Mouse (Mus musculus): Measurements from ENCODE around the gene Sel1l3. TPM values are rescaled to one million over a fixed set of nuclear protein-coding genes. Genes with fewer than 3 reads are reported as not detected.

The Sel1l3 gene
- polyA plus RNA-seq, 1 experiment from 2014 or later = 1.0 TPM

DNA sequence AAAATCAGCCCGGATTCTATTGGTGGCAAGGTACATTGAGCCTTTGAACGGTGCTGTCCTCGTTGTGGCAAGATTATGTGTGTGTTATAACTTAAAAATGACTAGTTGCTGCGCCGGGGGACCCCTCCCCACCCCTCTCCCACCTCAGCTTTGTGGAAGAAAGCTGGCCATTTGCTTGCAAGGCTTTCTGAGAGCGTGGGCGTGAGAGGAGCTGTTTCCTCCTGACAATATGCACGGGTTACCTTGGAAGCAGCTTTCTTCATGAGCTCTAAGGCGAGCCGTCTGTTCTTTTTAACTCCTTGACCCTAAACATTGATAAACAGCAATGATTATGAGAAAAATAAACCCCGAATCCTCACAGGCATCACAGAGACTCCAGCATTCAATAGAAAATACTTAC is 74.2 kb downstream of the Sel1l3 start:
- 27% methylated on average over 11 of the region's 11 CpGs for WGBS
- peak overlapping the region; percentile 41 for H3K4me2 ChIP-seq
- peak overlapping the region; percentile 60 for H3K9ac ChIP-seq
- no peak overlapping the region for H3K4me3 ChIP-seq
- peak overlapping the region; percentile 66 for H3K27ac ChIP-seq (replicated peaks)
- no peaks in the 10 kb centered on the region for H3K27me3 ChIP-seq (replicated peaks)
- ATAC-seq (ENCODE audit: extremely low read depth, insufficient number of reproducible peaks, low FRiP score, low TSS enrichment) = no peak
- H3K4me1 ChIP-seq = peaks cover 24% of the 10 kb centered on the region
- peaks cover 7% of the 10 kb centered on the region; the same call in 1 of the 2 replicates for H3K9me3 ChIP-seq
- no peaks in the 10 kb centered on the region for H3K36me3 ChIP-seq

DNA sequence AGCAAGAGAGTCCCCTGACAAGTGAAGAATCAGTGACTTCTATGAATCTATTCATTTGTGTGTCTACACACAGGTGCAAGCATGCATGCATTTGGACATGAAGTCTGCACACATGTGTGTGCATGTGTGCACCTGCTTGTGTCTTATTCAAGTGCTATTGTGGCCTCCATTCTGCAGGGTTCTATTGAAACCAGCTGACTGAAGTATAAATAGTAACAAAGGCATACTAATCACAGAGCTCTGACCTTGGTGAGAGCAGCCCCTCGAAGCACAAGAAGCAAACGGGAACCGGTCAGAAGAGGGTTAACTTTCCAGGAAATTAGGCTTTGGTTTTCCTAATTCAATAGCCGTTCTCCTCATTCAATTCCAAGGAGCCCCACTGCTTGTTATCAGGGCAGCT is 74.6 kb downstream of the Sel1l3 start:
- Histone ChIP-seq H3K9ac (peak overlapping the region; percentile 60), H3K4me2 (peak overlapping the region; percentile 41), H3K27ac (replicated peaks) (peak overlapping the region; percentile 66), H3K9me3 (peaks cover 5% of the 10 kb centered on the region; the same call in 1 of the 2 replicates), H3K36me3 (no peaks in the 10 kb centered on the region), H3K4me1 (peaks cover 24% of the 10 kb centered on the region), H3K4me3 (no peak overlapping the region), H3K27me3 (replicated peaks) (no peaks in the 10 kb centered on the region)
- ATAC-seq (ENCODE audit: extremely low read depth, insufficient number of reproducible peaks, low FRiP score, low TSS enrichment) = no peak
- WGBS = 17% methylated on average over 4 of the region's 4 CpGs

DNA sequence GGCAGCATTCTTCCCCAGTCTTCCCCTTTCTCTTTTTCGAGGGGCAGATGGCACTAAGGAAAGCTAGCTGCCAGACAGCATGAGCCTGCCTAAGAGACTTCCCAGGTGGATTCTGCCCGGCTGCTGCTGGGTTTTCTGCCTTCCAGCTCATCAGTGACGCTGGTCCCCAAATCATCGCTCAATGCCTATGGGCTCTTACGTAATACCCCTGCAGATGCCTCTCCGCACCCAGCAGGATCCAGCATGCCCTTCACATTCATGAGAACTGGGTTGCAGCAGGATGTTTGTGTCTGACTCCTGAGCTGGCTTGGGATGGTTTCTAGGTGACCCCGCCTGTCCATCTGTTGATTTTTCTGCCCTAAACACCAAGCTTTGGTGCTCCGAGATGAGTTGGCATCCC is 75.7 kb downstream of the Sel1l3 start:
- peaks cover 24% of the 10 kb centered on the region for H3K4me1 ChIP-seq
- no peak for ATAC-seq (ENCODE audit: extremely low read depth, insufficient number of reproducible peaks, low FRiP score, low TSS enrichment)
- no peak overlapping the region for H3K4me3 ChIP-seq
- H3K9me3 ChIP-seq = peaks cover 5% of the 10 kb centered on the region; the same call in 1 of the 2 replicates
- WGBS = 80% methylated on average over 8 of the region's 8 CpGs
- H3K27ac ChIP-seq (replicated peaks) = no peak overlapping the region
- no peaks in the 10 kb centered on the region for H3K27me3 ChIP-seq (replicated peaks)
- no peak overlapping the region for H3K4me2 ChIP-seq
- no peak overlapping the region for H3K9ac ChIP-seq
- H3K36me3 ChIP-seq = no peaks in the 10 kb centered on the region

DNA sequence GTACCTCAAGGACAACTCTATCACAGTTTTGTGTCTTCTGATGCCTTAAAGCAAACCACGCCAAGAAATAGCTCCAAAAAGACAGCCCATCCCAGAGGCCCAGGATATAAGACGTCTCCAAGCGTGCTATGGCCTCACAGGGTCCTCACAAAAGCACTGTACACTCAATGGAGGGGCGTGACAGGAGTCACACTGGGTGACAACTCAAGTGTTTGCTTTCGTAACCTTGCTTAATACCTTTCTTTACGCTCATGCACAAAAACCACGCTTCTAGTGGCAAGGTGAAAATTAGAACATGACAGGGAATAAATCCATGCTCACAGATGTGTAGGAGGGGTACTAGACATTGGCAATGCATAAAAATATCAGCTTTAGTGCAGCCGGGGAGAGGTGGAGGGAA is 77.7 kb downstream of the Sel1l3 start:
- H3K9me3 ChIP-seq = no peaks in the 10 kb centered on the region
- H3K4me2 ChIP-seq = no peak overlapping the region
- no peak overlapping the region for H3K27ac ChIP-seq (replicated peaks)
- H3K27me3 ChIP-seq (replicated peaks) = no peaks in the 10 kb centered on the region
- no peaks in the 10 kb centered on the region for H3K36me3 ChIP-seq
- peaks cover 22% of the 10 kb centered on the region for H3K4me1 ChIP-seq
- no peak overlapping the region for H3K4me3 ChIP-seq
- ATAC-seq (ENCODE audit: extremely low read depth, insufficient number of reproducible peaks, low FRiP score, low TSS enrichment) = no peak
- no peak overlapping the region for H3K9ac ChIP-seq
- WGBS = 78% methylated on average over 8 of the region's 8 CpGs

DNA sequence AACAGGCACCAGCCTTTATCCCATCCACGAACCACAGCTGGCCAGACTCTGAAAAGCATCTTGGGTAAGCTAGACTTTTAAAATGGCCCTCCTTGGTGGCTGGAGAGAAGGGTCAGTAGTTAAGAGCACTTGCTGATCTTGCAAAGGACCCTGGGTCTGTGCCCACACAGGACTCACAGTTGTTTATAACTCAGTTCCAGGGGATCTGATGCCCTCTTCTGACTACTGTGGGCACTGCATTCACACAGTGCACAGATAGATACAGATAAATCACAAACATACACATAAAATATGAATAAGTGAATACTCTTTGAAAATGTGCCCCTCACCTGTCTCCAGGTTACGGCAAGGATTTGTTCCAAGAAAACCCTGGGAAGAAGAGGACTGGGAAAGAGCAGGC is 79.7 kb downstream of the Sel1l3 start:
- H3K27me3 ChIP-seq (replicated peaks) = no peaks in the 10 kb centered on the region
- 89% methylated on average over 2 of the region's 2 CpGs for WGBS
- H3K27ac ChIP-seq (replicated peaks) = no peak overlapping the region
- H3K4me2 ChIP-seq = no peak overlapping the region
- no peak for ATAC-seq (ENCODE audit: extremely low read depth, insufficient number of reproducible peaks, low FRiP score, low TSS enrichment)
- H3K9ac ChIP-seq = no peak overlapping the region
- H3K4me3 ChIP-seq = no peak overlapping the region
- H3K4me1 ChIP-seq = peaks cover 8% of the 10 kb centered on the region
- H3K36me3 ChIP-seq = no peaks in the 10 kb centered on the region
- H3K9me3 ChIP-seq = no peaks in the 10 kb centered on the region

DNA sequence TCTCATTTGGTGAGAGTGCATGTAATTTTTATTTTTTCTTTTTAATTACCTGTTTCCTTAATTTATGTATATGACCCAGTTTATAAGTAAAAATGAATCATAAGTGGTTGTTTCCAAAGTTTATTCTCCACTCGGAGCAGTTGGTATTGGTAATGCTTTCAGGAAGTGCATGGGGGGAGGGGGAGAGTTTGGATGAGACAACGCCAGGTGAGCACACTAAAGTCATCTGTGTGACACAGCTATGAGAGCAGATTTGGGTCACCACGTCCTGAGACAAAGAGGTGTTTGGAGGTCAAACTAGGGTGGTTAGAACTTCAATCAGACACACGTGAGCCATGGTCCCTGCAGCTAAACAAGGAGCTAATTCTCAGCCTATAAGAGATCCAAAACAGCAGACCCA is 89.0 kb downstream of the Sel1l3 start:
- Histone ChIP-seq H3K9me3 (no peaks in the 10 kb centered on the region), H3K9ac (no peak overlapping the region), H3K36me3 (no peaks in the 10 kb centered on the region), H3K4me3 (no peak overlapping the region), H3K4me2 (no peak overlapping the region), H3K4me1 (peaks cover 15% of the 10 kb centered on the region; the same call in 1 of the 2 replicates), H3K27ac (replicated peaks) (no peak overlapping the region), H3K27me3 (replicated peaks) (no peaks in the 10 kb centered on the region)
- 62% methylated on average over 4 of the region's 4 CpGs for WGBS
- no peak for ATAC-seq (ENCODE audit: extremely low read depth, insufficient number of reproducible peaks, low FRiP score, low TSS enrichment)

DNA sequence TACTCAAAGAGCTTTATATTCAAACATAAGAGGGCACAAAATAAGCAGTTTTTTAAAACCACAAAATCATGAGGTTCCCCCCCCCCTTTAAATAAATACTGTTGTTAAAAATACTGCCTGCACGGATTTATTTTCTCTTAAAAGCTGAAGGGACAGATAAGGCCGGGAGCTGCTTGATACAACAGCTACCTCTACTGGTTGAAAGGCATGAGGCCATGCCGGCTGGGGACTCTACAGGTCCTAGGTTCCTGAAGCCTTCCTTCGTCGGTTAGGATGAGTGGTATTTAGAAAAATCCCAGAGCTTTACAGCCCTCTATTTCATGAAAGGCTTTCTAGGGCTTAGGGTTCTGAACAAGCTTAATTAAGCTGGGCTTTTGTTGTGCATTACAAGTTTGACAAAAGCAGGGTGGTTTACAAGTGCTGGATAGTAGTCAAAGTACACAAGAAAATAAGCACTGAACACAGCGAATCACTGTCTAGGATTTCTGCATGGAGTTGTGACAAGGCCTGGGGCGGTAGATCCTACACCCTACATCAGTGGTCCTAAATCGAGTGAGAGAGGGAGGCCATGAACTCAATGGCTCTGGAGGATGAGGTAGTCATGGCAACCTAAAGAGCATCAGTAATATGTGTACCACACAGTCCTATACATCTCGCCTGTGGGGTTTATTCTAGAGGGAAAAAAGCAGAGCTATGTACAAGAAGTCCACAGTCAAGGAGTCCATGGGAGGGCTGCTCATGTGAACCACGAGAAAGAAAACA is 90.0 kb downstream of the Sel1l3 start:
- Histone ChIP-seq H3K4me2 (peak overlapping the region; percentile 31), H3K36me3 (no peaks in the 10 kb centered on the region)
- 38% methylated on average over 10 of the region's 10 CpGs for WGBS

DNA sequence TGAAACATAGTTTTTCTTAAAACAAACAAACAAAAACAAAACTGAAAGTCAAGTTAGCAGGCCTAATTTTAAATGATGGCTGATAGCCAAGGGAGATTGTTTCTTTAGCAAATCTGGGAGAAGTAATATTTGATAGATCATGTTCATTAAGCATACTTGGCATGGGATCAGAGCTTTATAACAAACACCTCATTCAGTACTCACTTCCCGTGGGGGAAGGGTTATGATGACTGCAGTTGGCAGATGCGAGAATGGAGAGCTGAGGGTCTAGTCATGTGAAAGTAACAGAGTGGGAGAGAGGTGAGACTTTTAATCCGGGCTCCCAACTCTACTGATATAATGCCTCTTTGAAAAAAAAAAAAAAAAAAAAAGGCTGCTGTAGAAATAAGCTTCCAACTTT is 94.0 kb downstream of the Sel1l3 start:
- Histone ChIP-seq H3K9ac (no peak overlapping the region), H3K27me3 (replicated peaks) (no peaks in the 10 kb centered on the region), H3K36me3 (no peaks in the 10 kb centered on the region), H3K9me3 (no peaks in the 10 kb centered on the region), H3K4me1 (peaks cover 16% of the 10 kb centered on the region; the same call in 1 of the 2 replicates), H3K27ac (replicated peaks) (no peak overlapping the region), H3K4me2 (no peak overlapping the region), H3K4me3 (no peak overlapping the region)
- 65% methylated on average over 3 of the region's 3 CpGs for WGBS
- ATAC-seq (ENCODE audit: extremely low read depth, insufficient number of reproducible peaks, low FRiP score, low TSS enrichment) = no peak

More for the DNA sequence above, 90.0 kb downstream of the Sel1l3 start:
- H3K27ac ChIP-seq (replicated peaks) = no peak overlapping the region
- H3K9ac ChIP-seq = no peak overlapping the region
- peaks cover 16% of the 10 kb centered on the region; the same call in 1 of the 2 replicates for H3K4me1 ChIP-seq
- no peaks in the 10 kb centered on the region for H3K9me3 ChIP-seq
- ATAC-seq (ENCODE audit: extremely low read depth, insufficient number of reproducible peaks, low FRiP score, low TSS enrichment) = no peak
- H3K27me3 ChIP-seq (replicated peaks) = no peaks in the 10 kb centered on the region
- no peak overlapping the region for H3K4me3 ChIP-seq

DNA sequence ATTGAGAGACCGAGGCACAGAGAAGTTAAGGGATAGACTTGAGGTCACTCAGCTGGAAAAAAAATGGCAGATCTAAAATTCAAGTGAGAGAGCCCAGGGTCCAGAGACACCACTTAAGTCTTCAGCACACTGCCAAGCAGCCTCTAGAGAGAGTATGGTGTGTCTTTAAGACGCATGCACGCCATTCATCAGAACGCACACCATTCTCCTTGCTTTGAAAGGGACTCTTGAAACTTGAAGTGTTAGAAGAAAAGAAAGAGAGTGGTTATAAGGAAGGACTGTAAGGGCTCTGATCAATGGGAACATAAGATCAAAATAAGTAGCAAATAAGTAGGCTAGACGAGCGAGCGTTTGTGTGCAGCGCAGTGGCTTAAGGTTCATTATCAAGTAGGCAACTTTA is 95.5 kb downstream of the Sel1l3 start:
- ATAC-seq (ENCODE audit: extremely low read depth, insufficient number of reproducible peaks, low FRiP score, low TSS enrichment) = no peak
- H3K27ac ChIP-seq (replicated peaks) = no peak overlapping the region
- no peak overlapping the region for H3K4me3 ChIP-seq
- peaks cover 12% of the 10 kb centered on the region; the same call in 1 of the 2 replicates for H3K4me1 ChIP-seq
- H3K9me3 ChIP-seq = peaks cover 1% of the 10 kb centered on the region; the same call in 1 of the 2 replicates
- H3K27me3 ChIP-seq (replicated peaks) = no peaks in the 10 kb centered on the region
- 88% methylated on average over 8 of the region's 8 CpGs for WGBS
- no peak overlapping the region for H3K4me2 ChIP-seq
- no peaks in the 10 kb centered on the region for H3K36me3 ChIP-seq
- H3K9ac ChIP-seq = no peak overlapping the region

DNA sequence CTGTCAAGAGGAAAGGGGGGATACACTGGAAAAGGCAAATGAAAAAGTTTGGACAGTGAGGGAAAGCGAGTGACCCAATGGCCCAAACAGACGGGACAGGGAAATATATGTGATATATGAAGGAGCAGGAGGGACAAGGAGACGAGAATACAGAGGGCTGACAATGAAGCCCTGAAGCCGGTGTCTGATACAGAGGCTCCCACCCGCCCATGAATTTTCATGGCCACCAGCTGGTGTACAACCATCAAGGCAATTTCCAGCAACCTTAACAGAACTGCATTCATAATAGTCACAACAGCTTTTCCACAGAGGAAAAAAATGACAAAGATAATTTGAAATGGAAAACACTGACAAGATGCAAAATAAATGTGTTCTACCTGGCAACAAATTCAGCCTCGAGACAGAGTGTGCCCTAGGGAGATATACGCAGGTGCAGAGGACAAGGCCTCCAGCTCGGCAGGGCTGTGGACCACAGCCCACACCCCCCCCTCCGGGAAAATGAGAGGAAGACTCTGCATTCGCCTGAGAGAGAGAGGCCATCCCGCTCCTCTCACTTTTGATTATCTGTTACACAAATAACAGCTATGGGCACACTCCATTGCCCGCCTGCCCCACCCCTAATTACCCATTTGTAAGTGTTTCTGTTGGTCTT is 99.0 kb downstream of the Sel1l3 start:
- Histone ChIP-seq H3K9ac (no peak overlapping the region), H3K27ac (replicated peaks) (no peak overlapping the region), H3K36me3 (no peaks in the 10 kb centered on the region), H3K4me3 (no peak overlapping the region), H3K27me3 (replicated peaks) (no peaks in the 10 kb centered on the region), H3K9me3 (peaks cover 5% of the 10 kb centered on the region; the same call in 1 of the 2 replicates), H3K4me2 (no peak overlapping the region), H3K4me1 (peaks cover 5% of the 10 kb centered on the region; the same call in 1 of the 2 replicates)
- 64% methylated on average over 12 of the region's 12 CpGs for WGBS
- no peak for ATAC-seq (ENCODE audit: extremely low read depth, insufficient number of reproducible peaks, low FRiP score, low TSS enrichment)

DNA sequence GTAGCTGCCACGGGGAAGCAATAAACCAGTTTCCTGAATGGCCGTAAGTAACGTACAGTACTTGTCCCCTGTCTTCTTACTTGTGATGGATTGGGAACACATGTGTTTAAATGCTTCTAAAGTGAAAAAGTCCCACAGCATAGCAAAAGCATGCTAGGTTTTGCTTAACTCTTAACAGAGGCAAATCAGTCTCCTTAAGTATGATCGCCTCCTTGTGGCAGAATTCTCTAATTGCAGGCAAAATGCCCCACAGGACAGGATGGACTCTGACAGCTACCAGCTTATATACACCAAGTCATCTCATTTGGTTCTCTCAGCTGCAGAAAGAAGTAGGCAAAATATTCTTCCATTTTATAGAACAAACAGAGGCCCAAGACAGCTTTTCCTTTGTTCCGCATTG is 100.8 kb downstream of the Sel1l3 start:
- no peak overlapping the region for H3K4me3 ChIP-seq
- H3K4me1 ChIP-seq = 0 out of 2 replicates have a peak, but pooled peaks cover 3% of the 10 kb centered on the region
- no peak overlapping the region for H3K27ac ChIP-seq (replicated peaks)
- H3K9ac ChIP-seq = no peak overlapping the region
- peaks cover 5% of the 10 kb centered on the region; the same call in 1 of the 2 replicates for H3K9me3 ChIP-seq
- H3K27me3 ChIP-seq (replicated peaks) = no peaks in the 10 kb centered on the region
- no peak for ATAC-seq (ENCODE audit: extremely low read depth, insufficient number of reproducible peaks, low FRiP score, low TSS enrichment)
- no peaks in the 10 kb centered on the region for H3K36me3 ChIP-seq
- 88% methylated on average over 5 of the region's 5 CpGs for WGBS
- no peak overlapping the region for H3K4me2 ChIP-seq
